Mouse (Mus musculus) naive thymus-derived CD4-positive, alpha-beta T cell, adult 2 months (primary cell): ENCODE data around the gene Zfyve26.
"Not testable (repeated sequence)": the region's sequence is repeated elsewhere in the genome, so short reads cannot be mapped to it uniquely, and the experiment has no call there.

ENCODE experiments used
- DNase-seq: peaks from one replicate; pipeline ENCODE4 v3.0.0-alpha.2; 2011; ENCODE audit warnings: low read depth

The Zfyve26 gene

GRCm38 (mm10) chr12:79260154-79260553 lies 36.0 kb downstream of the Zfyve26 start:
- DNase-seq = no peak

- DNase-seq = no peak
Observed at GRCm38 (mm10) chr12:79254975-79255374, 41.1 kb downstream of the Zfyve26 start.

GRCm38 (mm10) chr12:79253294-79254053 lies 42.6 kb downstream of the Zfyve26 start:
- no peak for DNase-seq

DNA sequence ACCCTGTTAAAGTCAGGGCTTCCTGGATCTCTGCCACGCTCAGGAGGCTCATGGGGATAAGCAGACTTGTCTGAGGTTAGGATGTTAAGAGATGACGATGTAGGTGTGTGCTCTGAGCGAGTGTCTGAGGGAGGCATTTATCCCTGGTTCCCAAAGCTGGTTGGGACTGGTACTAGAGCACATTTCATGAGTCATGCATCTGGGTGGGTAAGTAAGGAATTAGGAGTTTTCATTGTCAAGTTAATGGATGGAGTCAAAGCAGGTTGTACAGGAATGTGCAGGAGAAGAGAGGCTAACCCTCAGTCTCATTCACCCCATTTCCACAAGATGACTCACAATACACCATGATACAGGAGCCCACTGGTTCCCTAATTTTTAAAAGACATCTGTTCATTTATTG lies 48.0 kb downstream of the Zfyve26 start:
- DNase-seq = no peak

- no peak for DNase-seq
Observed at GRCm38 (mm10) chr12:79242921-79243320, 53.2 kb downstream of the Zfyve26 start.

DNA sequence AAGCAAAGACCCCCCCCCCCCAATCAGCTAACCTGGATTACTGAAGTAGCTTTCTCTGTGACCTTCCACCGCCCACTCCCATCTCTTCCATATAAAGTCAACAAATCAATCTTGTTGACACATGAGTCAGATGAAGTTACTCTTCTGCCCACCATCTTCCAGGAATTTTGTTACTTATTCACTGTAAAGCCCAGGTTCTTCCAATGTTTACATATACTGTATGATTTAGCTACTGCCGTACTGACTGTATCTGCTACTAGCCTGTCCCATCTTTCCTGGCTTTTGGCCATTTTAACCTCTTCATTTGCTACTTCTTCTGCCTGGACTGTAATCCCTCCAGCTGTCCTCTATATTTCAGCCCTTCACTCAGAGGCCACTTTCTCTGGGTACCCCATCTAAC lies 54.1 kb downstream of the Zfyve26 start:
- no peak for DNase-seq

DNA sequence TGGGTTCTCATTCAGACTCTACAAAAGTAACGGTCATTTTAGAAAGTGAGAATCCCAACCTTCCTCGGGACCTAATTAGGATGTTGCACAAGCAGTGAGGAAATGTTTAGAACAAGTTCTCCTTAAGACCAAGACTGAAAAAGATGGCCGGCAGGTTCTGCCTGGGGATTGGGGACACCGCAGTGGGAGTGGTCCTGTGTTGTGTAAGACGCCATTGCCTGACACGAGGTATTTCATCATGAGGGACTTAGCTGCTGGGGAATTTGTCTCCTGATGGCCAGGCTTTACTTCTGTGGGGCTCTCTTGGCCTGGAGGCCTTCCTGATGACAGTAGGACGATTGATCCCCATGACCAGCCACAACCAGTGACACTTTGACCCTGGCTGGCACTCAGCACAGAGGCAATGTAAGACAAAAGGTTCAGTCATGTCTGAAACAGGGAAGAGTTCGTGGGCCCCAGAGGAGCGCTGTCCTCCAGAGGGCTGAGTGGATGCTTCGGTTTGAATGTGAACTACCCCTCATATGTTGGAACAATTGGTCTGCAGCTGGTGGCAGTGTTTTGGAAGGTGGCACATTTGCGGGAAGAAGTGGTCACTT lies 60.5 kb downstream of the Zfyve26 start:
- DNase-seq = no peak

DNA sequence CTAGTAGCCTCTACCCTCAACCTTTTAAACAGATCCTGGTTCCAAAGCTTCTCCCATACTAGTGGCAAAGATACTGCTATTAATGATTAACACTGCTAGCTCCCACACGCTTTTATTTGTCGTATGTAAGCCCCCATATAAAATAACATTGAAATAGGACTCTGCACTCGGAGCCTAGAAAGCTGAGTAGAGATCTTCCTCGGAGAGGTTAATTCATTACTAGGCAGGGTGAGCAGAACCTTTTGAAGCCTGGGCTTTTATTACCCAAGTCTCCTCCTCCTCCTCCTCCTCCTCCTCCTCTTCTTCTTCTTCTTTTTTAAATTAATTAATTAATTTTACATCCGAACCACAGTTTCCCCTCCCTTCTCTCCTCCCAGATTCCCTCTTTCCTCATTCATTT lies 78.6 kb downstream of the Zfyve26 start:
- no peak for DNase-seq

DNA sequence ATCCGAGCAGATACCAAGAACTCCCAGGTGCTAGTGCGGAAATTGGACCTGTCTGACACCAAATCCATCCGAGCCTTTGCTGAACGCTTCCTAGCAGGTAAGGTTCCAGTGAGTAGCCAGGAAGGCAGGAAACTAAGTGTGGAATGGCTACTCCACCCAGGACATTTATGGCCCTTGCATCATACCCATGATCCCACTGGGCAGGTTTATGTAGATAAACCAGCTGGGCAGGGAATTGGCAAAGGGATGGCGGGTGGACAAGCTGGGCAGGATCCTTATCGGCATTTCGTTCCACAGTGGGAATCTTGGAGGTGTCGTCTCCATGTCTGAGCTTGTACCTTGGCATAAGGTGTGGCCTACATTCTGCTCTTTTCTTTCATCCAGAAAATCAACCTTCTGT lies 84.7 kb downstream of the Zfyve26 start:
- DNase-seq = no peak

GRCm38 (mm10) chr12:79208703-79209464 lies 87.2 kb downstream of the Zfyve26 start, which contains the start of gene Rdh12:
Rdh12 (plus strand) TSS chr12:79208914.
- DNase-seq = peak; percentile 70

DNA sequence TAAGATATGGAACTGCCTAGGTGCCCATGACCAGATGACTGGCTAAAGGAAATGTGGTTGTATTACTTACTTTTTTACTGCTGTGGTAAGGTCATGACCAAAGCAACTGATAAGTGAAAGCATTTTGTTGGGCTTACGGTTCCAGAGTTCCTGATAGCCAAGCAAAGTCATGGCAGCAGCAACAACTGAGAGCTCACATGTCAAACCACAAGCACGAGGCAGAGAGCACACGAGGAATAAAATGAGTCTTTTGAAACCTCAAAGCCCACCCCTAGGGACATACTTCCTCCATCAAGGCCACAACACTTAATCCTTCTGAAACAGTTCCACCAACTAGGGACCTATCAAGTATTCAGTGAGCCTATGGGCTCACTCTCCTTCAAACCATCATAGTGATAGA lies 94.2 kb downstream of the Zfyve26 start:
- DNase-seq = no peak

DNA sequence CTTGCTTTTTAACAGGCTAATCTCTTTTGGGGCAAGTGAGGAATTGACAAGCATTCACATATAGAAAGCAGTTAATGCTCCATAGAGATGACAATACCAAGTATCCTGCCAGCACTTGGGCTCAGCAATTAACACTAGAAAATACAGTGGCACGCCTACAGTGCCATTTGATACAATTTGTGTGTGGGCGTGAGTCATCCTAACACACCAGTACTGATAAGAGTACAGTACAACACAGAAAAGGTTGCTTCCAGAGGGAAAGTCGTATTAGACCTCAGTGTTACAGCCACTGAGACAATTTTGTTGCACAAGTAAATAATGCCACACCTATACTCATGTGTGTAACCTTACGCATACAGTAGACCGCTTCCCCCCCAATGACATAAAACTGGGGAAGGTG lies 99.0 kb downstream of the Zfyve26 start:
- DNase-seq = no peak

- peak; percentile 79 for DNase-seq
Observed at GRCm38 (mm10) chr12:79193441-79193840, 102.7 kb downstream of the Zfyve26 start.

DNA sequence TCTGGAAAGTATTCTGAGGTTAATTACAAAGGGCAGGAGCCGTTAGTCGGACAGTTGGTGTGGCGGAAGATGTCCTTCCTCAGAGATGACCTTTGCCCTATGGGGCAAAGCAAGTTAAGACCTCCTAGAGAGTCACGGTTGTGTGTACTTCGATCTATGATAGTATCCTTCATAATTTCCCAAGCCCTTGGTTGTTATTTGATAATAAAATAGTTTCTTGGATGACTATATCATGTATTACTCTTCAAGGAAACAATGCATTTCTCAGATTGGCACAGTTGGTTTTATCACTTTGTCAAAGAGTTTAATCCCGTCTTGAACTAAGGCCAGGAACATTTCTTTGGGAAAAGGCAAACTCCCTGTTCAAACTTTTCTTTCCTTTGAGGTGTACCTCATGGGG lies 103.9 kb downstream of the Zfyve26 start, which contains the start of gene Rdh11:
Gene Rdh11, minus strand, starts transcription at position 101 of the 400 bp plus-strand sequence.
- no peak for DNase-seq

DNA sequence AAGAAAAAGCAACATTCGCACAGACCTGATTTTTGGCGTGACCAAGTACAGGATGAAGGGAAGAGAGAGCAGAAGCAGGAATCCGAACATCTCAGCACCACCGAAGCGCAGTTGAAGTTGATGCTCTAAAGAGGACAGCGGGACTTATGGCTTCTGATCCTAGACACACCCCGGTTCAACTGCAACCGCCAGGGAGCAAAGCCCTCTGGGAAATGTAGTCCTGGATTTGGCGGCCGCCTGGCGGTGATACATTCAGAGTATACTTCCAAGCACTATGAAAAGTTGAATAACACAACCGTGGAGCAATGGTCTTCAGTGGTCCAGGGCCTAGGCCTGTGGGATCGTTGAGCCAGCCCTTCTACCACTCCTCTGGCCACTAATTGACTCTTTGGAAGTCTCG lies 104.4 kb downstream of the Zfyve26 start:
- peak; percentile 90 for DNase-seq

- peak; percentile 68 for DNase-seq
Observed at GRCm38 (mm10) chr12:79190931-79191673, 105.0 kb downstream of the Zfyve26 start.

DNA sequence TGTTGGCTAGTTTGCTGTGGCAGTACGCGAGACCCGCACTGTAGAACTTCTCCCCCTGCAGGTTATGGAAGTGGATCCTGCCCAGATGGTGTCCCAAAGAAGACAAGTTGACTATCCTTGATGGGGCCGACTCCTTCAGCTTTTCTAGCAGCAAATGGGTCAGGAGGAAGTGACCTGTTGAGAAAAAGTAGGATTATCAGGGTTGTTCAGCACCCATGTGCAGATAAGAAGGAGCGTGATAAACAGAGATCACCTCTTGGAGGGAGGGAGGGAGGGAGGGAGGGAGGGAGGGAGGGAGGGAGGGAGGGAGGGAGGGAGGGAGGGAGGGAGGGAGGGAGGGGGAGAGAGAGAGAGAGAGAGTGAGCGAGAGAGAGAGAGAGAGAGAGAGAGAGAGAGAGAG lies 110.9 kb downstream of the Zfyve26 start:
- not testable (repeated sequence) for DNase-seq
